Mouse (Mus musculus) cerebellum, postnatal 4 days (tissue): ENCODE measurements around the gene Per2.

Experiments used
- DNase-seq, 2 experiments: peaks; one replicate each; pipeline ENCODE4 v3.0.0; 2022; ENCODE audit warnings: low spot score in 2 of 2, mixed read lengths in 1 of 2

Per2 gene

DNA sequence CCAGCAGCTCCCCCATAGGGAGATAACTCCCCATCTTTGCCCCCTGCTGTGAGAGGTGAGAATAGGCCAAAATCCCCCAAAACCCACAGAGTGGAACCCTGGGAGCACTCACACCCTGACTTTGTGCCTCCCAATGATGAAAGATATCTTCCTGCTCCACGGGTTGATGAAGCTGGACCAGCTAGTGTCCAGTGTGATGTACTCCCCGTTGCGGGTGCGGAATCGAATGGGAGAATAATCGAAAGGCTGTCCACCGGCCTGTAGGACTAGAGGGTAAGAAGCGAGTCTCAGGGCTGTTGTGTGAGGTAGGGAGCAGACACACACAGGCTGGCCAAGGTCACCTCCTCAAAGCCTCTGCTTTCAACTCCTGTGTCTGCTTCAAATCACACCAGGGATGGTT lies 24.2 kb downstream of the Per2 start:
- no peak for DNase-seq

- no peak for DNase-seq
Measured at GRCm38 (mm10) chr1:91430761-91431160, 28.4 kb downstream of the Per2 start.

DNA sequence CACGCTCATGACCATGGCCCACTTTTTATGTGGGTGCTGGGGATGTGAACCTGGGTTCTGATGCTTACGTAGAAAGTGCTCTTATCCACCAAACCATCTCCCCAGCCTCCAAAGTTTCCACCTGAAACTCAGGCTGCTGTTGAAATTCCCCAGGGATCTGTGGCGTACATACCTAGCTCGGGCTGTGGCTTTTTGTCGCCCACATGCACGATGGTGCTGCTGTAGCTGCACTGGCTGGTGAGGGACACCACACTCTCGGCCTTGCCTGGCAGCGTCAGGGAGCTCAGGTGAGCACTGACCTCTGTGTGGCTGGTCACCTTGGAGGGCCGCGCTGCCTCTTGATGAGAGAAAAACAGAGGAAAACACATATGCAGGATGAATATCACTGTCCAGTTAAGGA lies 29.9 kb downstream of the Per2 start:
- DNase-seq: no peak

GRCm38 (mm10) chr1:91428614-91429013 lies 30.5 kb downstream of the Per2 start:
- peak; percentile 81 to 87 for DNase-seq

GRCm38 (mm10) chr1:91426397-91426796 lies 32.7 kb downstream of the Per2 start:
- no peak for DNase-seq

DNA sequence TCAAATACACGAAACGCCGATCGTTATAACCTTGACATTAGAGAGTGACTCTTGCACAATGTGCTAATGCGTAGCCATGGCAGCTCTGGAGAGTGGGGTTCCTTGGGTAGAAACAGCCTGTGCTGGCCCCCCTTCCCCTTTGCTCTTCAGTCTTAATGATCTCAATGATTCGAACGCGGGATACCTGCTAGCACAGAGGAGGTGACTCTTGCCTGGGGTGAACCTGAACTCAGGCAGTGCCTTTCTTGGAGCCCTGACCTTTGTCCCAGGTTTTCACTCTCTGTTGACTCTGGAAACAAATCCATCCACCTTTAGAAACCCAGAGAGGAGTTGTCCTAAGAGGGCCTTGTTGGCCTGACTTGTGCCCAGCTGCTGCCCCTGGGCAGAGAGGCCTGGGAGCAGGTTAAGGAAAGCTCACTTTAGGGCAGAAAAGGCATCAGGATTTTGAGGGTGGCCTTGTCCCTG lies 38.5 kb downstream of the Per2 start:
- no peak for DNase-seq

GRCm38 (mm10) chr1:91419862-91420600 lies 39.1 kb downstream of the Per2 start:
- DNase-seq: no peak

DNA sequence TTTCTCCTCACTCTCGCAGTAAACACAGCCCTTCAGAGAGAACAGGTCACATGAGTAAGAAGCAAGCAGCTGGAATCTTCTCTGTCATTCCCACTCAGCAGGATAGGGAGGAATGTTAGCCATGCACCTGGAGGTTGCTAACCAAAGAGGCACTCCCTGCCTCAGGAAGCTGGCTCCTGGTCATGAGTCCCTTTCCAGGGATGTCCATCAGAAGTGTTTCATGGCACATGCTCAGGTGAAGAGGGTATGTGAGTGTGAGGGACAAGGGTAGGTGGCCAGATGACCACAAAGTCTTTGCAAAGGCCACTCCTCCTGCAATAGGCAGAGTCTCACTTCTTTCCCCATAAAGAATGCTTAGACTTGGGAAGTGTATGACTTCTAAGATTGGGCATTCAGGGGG lies 41.1 kb downstream of the Per2 start:
- no peak for DNase-seq

GRCm38 (mm10) chr1:91415311-91415710 lies 43.8 kb downstream of the Per2 start:
- DNase-seq: no peak

- peak in 1 of 2 experiments; percentile 35 for DNase-seq
Measured at GRCm38 (mm10) chr1:91414903-91415302, 44.2 kb downstream of the Per2 start.

DNA sequence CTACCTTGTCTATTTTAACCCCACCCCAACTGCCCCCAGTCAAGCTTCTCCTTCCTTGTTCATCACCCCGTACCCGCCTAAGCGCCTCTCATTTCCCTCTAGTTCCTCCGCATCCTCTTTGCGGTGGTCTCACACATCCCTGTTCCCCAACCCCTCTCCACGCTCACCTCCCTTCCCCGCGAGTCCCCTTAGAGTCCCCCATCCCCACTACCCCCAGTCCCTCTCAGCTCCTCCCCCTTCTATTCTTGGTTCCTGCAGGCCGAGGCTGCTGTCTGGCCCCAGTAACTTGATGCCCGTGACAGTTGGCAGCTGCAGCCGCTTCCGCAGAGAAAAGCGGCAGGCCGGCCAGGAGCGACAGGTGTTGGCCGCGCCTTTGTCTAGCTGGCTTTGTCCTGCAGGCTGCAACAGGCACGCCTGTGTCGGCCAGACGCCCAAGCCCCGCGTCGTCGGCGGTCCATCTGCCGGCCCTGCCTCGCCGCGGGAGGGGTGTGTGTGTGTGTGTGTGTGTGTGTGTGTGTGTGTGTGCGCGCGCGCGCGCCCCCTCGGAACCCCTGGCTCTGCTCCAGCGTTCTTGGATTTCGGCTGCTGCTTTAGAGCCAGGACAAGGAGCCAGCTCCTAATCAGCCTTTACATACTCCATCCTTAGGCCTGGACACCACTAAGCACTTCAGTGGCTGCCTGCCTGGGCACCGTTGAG lies 45.1 kb downstream of the Per2 start, which contains the start of gene Hes6:
Gene Hes6, minus strand, starts transcription at position 141 of the 697 bp plus-strand sequence.
- peak; percentile 78 to 97 for DNase-seq

GRCm38 (mm10) chr1:91413536-91413897 lies 45.6 kb downstream of the Per2 start:
- no peak for DNase-seq

DNA sequence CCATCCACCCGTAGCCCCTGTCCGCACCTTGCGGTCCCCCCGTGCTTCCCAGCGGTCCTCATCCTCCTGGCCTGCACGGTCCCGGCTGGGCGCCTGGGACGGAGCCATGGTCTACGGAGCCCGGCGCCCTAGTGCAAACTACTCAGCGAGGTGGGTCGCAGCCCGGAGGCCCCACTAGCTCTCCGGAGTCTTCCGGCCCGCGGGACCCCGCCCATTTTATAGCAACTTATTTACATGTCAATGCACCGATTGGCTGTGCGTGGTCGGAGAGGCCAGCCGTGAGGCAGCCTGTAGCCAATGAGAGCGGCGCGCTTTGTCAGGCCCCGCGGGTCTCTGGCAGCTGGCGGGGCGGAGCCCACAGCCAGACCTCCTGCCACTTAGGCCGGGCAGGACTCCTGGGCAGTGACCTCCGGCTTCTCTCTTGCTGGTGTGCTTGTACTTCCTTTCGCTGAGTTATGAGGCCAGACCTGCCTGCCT lies 46.1 kb downstream of the Per2 start:
- peak; percentile 84 to 94 for DNase-seq

GRCm38 (mm10) chr1:91412286-91413029 lies 46.7 kb downstream of the Per2 start:
- peak in 1 of 2 experiments; percentile 46 for DNase-seq

DNA sequence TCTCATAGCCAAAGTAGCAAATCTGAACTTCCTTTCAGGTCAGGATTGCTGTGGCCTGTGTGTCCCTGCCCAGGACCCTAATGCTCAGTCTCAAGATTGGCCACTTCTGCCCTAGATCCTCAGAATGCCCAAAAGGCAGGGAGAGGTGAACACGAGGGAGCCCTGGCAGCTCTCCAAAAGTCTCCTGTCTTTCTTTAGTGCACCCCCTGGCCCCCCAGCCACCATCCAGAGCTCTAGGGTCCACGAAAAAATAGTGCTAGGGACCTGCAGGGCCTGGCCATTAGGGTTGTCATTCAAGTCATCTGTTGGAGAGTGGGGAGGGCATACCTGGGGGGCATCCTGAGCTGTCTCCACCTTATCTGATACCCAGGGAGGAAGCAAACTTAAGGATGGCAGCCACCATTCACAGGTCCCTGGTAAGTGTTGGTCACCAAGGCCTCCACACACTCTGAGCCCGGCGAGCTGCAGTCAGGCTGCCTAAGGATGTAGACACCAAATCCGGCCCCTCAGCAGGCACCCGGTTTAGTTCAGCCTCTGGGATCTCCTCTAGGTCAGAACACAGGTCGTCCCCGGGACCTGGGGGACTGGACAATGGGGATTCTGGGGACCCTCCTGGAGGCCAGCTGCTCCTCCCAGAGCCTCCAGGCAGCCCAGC lies 47.4 kb downstream of the Per2 start:
- DNase-seq: no peak

DNA sequence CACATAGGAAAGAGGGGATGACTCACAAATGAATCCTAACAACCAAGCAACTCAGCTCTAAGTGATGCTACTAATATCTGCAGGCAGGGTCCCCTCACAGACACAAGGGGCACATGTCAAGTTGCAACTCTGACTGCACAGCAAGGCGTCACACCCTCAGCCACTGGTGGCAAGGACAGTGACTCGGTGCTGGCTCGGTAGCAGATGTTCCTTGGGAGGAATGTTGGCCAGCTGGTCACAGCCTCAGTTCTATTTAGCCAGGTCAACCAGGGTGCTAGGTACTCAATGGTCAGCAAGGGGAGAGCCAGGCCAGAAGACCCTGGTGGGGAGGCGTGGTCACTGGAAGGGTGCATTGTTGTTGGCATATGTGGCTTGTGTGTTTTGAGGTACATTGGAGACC lies 51.3 kb downstream of the Per2 start:
- no peak for DNase-seq

DNA sequence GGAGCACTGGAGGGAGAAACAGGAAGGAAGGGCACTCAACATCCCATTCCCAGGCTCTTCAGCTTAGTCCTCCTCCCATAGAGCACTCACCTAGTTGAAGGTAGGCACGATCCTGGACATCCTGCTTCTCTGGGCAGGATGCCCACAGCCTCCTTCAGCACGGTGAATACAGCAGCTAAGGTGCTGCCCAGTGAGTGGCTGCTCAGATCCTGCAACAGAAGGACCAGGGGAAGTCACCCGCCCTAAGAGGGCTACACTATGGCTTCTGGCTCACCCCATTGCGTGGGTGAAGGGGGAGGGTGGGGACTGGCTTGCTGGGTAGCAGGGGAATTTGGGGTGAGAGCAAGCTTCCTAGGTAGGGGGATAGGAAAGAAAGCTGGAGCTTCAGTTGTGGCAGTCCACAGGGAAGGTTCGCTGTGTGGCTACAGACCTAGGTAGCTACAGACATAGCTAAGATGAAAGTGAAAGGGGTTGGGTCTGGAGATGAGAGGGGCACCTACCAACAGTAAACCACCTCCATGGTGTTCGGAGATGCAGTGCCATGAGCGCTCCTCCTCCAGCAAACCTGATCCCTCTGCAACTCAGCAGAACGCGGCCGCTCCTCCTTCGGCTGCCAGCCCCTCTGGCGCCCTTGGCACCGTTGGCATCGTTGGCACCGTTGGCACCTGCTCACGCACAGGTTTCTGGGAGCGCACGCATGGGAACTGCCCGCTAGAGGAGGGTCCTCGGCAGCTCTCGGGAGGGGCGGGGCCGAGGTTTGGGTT lies 53.5 kb downstream of the Per2 start:
- DNase-seq: peak in 1 of 2 experiments; percentile 66

- DNase-seq: no peak
Measured at GRCm38 (mm10) chr1:91404976-91405375, 54.1 kb downstream of the Per2 start.

- peak; percentile 51 to 83 for DNase-seq
Measured at GRCm38 (mm10) chr1:91398260-91399062, 60.7 kb downstream of the Per2 start, which contains the start of gene Ilkap. Gene Ilkap (minus strand): TSS chr1:91398815.

DNA sequence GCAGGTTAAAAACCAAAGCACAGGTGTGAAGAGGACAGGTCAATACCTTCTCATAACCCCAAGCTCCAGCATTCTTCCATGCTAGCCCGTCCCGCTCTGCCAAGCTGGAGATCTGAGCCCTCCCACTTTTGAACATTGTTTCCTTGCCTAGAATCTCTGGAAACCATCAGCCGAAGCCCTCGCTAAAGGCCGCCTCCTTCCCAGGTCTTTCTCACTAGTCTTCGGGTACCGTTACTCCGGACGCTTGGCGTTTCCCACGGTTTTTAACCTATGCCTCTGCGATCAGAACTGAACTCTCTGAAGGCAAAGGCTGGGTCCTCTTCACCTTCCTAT lies 61.2 kb downstream of the Per2 start:
- DNase-seq: no peak
